Mouse (Mus musculus) liver, postnatal 0 days (tissue): Measurements from ENCODE around the gene Rpl39.

ENCODE experiments used
- CTCF ChIP-seq: sonication (generic); IDR thresholded peaks from 2 replicates; pipeline ENCODE4 v1.5.1; 2016; ENCODE audit warnings: antibody characterized with exemption, low read depth
- EP300 ChIP-seq: IDR thresholded peaks from 2 replicates; pipeline ENCODE4 v1.6.1; 2016; ENCODE audit warnings: antibody characterized with exemption, low read depth, mild to moderate bottlenecking

DNA sequence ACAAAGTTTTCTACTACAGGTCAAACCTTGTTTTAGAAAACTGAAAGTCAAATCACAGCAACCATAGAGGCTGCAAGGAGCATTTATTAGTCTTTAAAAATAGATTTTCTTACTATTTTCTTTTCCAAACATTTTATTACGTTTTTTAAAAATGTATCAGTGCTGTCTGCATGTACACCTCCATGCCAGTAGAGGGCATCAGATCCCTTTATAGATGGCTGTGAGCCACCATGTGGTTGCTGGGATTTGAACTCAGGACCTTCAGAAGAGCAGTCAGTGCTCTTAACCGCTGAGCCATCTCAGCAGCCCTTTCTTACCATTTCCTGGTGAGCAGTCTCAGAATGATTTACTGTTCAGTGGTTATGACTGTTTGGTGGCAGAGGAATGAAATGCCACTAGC, 18.6 kb upstream of the Rpl39 start:
- TF ChIP-seq CTCF (peak; percentile 55), EP300 (no peak)
